Mouse (Mus musculus): ENCODE results near the gene 1700042G07Rik. TPM values are rescaled to one million over a fixed set of nuclear protein-coding genes. Genes with fewer than 3 reads are reported as not detected.

Gene 1700042G07Rik
- total RNA-seq, 1 experiment from 2014 or later: not detected

DNA sequence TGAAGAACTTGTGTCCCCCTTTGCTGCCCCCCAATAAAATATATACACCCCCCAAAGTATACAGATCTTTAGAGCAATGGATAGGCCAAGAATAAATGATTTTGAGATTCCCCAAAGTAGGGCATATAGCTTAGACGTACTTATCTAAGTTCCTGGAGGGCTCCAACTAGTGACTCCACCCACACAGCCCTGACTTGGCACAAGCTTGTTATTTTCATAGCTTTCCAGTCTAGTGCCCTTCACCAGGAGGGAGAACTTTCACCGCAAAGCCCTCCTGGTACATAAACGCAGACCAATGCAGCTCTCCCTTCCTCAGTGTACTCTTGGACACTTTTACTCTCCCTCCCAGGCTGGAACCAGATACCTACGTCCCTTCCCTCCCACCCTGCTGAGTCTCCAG lies 11.0 kb upstream of the 1700042G07Rik start:
- DNase-seq: no peak

DNA sequence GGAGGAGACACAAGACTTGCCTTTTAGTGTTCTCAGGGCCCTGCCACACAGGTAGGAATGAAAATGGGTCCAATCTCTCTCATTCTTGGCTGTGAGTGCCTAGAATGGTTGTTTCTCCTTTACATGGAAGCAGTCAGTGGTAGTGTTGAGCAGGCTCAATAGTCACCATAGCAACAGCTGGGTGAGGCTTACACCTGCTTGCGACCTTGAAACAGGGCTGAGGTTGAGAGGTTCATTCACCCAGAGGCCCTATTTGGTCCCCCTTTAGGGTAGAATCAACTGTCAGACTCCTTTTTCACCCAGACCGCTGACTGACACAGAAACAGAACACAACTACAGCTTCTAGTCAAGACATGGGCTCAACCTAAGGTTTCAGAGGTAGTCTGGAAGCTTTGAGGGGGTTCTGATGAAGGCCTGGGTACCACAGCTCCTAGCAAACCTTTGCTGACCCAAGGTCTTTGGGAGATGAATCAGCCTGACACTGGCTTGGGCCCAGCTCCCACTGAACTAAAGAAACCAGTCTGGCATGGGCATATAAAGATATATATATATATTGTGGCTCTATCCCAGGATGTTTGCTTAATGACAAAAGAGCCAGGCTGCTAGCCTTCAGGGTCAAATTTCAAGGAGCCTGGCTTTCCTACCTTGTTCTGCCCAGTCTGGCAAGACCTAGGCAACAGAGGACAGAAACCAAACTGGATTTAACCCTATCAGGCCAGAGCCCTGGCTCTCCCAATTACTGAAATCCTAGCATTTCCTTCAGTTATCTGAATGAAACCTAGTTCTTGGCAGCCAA lies 8.2 kb upstream of the 1700042G07Rik start:
- DNase-seq: no peak

DNA sequence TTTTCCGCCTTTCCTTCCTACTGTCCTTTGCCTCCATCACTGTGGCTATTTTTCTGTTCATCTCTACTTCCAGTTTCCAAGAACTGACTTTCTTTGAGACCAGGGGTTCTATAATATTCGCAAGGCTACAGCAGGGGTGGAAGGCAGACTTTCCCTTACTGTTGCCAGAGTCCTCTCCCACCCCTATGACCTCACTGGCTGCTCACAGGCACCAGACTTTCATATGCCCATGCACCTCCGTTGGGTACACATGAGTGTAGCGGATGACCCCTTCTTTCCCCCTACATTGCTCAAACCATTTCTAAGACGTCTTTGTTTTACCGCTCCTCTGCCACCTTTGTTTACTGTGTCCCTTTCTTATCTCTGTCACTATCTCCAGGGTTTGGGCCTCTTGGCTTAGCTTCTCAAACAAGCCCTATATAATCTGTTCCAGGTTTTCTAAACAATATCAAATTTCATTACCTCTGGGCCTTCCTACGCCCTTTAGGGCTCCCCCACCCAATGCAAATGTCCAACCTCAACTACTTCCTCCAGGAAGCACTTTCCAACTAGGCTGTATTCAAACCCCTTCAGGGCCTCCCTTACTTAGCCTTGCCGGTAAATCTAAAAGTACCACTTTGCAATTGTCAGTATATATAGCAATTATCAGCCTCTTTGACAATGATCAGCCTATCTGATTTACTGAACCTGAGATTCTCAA lies 7.3 kb upstream of the 1700042G07Rik start:
- no peak for DNase-seq

DNA sequence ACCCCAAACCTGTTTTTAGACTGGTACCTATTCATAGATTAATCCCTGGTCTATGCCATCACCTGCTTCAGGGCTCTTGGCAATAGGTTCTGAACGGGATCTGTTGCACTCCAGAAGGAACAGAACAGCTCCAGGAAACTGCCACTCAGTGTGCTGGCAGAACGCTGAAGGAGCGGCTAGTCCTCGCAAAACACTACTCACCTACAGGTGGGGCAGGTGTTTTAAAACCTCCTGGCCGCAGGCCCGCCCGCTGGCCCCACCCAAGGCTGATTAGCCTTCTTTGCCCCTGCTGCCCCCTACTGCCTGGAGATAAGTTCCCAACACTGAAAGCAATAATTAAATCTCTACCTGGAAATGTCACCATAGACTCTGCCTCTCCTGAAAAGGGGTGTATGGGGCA lies 5.8 kb upstream of the 1700042G07Rik start, which contains the start of gene Tspan1:
Tspan1 (minus strand) TSS at position 198 of the 400 bp plus-strand sequence.
- DNase-seq: no peak

DNA sequence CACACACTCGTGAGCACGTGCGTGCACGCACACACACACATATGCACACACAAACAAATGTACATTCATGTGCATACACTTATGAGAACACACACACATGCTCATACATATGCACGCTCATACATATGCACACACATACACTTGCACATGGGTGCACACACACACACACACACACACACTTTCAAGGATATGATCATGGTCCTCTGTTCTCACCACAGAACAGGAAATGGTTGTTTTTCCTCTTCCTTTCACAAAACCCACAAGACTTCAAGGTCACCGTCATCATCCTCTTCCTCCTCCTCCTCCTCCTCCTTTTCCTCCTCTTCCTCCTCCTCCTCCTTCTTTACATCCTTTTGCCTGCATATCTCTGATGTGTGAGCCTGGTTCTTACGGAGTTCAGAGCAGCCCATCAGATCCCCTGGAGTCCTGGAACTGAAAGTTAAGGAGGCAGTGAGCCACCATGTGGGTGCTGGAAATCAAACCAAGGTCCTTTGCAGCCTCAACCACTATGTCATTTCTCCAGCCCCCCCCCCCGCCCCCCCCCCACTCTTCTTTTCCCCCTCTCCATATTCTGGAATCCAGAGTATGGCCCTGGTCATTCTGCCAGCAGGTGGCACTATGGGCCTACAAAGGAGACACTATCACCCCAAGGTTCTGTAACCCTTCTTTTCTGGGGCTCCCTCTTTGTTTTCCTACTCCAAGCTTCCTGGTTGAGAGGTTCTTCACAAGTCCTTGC lies 4.4 kb upstream of the 1700042G07Rik start:
- DNase-seq: peak; percentile 80

DNA sequence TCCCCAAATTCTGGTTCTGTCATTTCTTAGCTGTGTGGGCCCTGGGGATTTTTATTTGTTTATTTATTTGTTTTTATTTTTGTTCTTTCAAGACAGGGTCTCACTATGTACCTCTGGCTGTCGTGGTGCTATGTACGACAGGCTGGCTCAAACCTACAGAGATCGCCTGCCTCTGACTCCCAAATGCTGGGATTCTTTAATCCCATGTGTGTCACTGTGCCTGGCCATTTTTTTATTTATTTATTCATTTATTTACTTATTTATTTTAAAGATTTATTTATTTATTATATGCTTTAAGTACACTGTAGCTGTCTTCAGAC lies 3.9 kb upstream of the 1700042G07Rik start:
- DNase-seq: no peak

DNA sequence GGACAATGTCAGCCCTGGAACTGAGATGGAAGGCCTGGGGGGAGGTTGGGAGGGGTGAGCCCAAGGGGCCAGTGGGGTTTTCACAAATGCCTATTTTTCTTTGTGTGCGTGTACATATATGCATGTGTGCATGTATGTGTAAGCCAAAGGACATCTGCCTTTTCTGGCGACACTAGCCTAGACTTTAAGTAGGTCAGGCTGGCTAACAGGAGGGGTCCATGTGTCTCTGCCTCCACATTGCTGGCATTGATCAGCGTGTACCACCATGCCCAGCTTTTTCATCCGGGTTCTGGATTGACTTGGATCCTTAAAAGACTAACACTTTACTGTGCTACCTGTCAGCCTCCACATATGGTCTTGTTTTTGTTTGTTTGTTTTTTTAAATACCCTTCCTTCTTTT lies 580 bp downstream of the 1700042G07Rik start:
- DNase-seq: no peak

DNA sequence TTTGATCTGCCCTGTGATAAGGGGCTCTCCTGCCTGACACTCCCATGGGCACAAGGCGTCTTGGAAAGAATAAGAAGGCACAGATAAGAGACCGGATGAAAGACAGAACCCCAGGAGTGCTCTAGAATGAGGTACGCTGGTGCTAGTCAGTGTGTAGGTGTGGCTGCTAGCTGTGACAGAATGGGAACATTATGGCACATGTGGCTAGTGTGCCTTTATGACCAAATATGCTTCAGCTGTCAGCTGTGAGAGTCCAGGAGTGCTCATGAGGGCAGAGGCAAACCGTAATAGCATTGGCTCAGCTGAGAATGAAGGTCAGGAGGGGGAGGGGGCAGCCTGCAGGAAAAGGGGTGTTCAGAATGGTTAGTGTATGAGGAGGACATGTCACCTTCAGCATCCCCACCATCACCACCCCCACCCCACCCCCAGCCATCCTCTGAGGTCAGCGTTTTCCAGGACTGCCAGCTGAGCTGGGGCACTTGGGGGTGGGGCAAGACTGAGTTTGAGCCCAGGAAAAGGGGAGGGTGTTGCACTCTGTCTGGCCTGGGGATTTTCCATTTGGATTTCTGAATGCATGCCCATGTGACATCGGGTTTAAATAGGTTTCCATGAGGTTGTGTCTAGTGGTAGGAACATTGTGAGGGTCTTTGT lies 1.4 kb downstream of the 1700042G07Rik start:
- DNase-seq: peak; percentile 20

DNA sequence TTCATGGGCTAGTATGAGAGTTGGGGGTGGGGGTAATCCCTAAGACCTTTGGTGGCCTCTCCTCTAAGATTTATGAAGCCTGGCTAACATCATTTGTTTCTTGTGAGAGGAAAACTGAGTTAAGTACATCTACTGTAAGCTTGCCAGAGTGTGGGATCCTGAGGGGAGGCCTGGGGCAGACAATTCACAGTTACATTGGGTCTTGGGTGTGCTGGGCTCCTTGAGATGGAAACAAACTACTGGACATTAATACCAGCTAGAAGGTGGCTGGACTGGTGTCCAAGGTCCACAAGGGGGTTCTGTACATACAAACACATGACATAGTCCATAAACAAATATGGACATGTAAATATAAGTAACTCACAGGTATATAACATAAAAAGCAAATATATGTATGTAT lies 2.0 kb downstream of the 1700042G07Rik start:
- DNase-seq: no peak

DNA sequence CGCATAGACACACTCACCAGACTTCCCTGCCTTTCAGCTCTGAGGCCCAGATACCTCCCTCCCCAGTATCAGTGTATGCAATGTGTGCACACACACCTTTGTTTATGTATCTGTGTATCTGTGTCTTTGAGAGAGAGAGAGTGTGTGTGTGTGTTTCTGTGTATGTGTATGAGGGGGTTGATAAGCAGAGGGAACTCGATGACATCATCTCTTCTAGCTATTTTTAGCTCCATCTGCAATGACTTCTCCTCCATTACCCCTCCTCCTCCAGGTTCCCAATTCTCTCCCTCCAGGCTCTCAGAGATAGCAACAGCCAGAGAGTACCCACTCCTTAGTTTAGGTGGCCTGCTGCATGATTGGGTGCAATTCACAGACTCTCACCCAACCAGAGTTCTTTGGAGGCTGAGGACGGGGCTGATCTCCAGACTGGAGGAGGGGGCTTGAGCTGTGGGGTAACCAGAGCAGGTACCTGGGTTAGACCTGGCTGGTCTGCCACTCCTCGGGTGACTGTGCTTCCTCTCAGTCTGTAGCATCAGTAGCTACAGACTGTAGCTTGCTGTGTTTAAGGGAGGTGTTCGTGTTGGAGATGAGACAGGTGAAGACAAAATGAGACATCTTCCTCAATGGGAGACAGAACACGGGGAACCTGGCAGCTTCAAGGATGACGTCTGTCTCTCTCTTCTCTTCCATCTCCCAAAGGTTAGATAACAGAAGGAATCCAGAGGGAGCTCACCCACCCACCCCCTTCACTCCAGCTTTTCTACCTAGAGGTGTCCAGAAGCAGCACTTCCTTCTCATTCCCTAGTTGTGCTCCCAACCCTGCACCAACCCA lies 2.8 kb downstream of the 1700042G07Rik start:
- DNase-seq: no peak

DNA sequence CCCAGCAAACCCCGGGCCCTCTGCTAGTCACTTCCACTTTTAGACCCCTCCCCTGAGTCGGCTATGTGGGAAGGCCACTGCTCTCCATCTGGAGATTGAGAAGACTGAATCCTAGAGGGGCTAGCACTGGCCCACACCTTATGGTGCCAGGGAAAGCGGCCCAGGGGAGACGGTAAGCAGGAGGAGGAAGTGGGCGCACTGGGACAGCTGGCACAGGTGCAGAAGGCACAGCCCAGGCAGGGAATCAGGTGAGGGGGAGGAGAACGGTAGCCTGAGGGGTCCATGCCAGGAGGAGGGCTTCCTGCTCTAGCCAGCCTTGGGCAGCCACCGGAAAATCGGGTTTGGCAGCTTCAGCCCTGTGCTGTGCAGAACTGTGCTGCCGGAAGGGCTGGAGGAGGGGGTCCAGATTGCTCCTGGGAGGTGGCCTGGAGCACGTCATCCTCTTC lies 3.4 kb downstream of the 1700042G07Rik start:
- DNase-seq: peak; percentile 66

DNA sequence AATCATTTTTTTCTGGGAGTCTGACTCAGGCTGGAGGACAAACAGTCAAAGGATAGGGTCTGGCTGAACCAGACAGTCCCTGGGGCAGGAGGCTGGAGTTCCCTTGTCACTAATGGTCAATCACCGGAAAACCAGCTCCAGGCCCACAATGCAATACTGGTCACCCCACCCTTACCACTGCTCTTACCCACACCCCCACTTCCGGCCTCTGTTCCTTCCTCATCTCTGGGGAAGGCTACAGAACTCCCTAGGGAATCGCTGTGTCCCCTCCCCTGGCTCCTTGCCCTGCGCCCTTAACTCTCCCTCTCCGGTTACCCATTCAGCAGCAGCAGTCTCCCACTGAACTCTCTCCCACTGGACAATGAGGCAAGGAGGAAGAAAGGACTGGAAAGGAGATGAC lies 4.0 kb downstream of the 1700042G07Rik start:
- peak; percentile 64 for DNase-seq

DNA sequence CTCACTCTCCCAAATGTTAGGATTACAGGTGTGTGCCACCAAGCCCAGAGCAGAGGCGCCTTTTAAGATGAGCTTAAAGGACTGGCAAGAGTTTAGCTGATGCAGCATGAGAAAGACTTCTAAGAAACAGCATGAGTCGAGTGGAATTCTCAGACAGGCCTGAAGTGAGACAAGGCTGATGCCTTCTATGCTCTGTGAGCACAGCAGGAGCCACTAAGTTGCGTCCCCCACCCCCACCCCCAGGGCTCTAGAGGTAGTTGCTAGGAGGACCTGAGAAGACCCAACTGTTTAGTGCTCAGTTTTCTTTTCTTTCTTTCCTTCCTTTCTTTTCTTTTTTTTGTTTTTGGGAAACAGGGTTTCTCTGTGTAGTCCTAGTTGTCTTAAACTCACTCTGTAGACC lies 8.9 kb downstream of the 1700042G07Rik start:
- DNase-seq: no peak

DNA sequence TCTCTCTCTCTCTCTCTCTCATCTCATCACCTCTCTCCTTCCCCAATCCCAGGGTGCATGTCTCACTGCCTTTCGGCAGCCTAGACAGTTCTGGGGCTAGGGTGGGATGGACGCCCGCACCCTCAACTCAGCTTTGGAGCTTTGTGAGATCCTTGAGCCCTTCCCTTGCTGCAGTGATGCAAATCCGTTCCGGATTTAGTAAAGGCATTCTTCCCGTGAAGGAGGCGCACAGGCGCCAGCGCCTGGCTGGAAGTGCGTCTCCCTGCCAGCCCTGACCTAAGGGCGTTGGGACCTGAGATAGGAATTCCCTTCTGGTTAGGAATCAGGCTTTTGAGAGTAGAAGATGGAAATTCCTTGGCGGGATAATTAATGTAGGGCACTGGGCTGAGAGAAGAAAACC lies 9.6 kb downstream of the 1700042G07Rik start:
- peak; percentile 27 for DNase-seq

DNA sequence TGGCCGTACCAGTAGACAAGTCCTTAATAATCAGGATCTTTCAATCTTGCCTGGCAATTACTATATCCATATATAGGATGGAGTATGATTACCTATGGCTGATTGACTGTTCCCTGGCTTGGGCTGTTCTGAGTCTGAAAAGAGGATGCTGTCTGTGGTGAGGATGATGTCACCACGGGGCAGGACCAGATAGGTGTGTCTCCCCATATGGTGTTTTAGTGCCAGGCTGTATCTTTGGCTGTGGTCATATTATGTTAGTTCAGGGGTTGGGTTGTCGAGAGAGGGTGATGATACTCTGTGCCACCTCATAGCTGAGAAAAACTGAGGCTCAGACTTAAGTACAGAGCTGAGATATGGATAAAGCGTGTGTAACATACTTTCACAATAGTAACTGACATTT lies 11.9 kb downstream of the 1700042G07Rik start:
- DNase-seq: no peak

DNA sequence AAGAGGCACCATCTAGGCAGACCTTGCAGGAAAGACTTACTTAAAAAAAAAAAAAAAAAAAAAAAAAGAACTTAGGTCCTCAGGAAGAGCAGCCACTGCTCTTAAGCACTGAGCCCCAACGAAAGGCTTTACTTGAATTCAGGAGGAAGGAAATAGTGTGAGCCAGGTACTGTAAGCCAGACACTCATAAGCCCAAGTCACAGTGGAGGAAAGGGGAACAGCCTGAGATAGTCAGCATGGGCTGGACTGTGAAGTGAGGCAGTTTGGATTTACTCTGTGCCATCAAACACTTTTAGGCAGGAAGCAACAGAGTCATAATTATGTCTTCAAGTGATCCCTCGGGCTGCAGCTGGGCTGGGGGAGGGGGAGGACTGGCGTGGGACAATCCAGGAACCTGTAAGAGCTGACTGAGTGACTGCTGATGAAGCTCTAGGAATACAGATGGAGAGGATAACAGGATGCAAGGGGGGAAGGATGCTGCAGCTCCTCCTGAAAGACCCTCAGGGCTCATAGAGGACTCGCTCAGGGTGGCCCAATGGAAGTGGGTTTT lies 19.2 kb downstream of the 1700042G07Rik start:
- no peak for DNase-seq

DNA sequence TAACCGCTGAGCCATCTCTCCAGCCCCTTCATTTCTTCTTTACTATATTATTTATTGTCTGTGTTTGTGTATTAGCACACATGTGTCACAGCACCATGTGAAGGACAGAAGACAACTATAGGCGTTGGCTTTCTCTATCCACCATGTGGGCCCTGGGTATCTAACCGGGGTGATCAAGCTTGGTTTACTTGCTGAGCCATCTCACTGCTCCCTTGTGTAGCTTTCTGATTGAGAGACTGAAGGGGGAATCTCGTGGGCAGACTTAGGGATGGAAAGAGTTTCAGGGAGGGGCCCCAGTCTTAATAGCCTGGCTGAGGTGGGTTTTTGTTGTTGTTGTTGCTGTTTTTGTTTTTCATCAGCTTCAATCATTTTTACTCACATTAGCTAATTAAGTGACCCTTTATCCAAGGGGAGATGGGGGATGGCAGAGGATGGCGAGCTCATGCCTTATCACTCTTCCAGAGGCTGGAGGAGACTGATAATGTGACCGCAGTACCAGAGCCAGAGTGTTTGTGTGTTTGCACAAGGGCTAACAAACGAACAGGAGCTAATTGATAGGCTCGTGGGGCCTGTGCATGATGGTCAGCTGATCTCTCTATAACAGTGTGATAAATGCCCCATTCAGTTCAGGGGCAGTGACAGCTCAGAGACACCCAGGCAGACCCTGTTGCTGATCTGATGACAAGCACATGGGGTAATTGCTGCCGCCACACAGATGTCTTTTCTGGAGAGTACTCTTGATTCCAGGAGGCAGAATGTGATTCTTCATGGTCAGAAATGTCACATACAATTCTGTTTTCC lies 20.6 kb downstream of the 1700042G07Rik start:
- DNase-seq: no peak

DNA sequence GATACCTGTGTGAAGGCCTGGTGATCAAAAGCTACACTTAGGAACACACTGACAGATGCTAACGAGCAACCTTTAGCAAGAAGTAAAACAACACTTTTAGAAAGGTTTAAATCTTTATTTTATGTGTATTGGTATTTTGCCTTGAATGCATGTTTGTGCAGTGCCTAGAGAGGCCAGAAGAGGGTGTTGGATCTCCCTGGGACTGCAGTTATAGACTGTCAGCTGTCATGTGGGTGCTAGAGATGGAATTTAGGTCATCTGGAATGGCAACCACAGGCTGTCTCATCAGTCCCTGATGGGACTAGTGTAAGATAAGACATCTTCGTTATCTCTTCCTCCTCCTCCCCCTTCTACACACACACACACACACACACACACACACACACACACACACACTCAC lies 25.2 kb downstream of the 1700042G07Rik start:
- DNase-seq: no peak

DNA sequence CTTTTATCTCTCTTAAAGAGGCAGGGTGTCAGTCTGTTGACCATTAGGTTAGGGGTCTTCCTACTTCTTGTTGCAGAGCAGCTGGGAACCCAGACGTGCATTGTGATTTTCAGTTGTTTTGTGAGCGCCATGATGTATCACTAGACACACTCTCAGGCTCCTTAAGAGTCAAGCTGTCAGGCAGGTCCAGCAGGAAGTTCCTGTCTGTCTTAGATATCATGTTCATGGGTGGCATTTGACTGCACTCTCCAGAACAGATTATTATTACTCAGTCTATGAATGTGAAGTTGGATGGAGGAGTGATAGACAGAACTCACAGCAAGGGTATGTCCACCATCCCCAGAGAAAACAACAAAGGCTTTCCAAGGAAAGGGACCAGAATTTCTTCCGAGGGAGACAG lies 31.2 kb downstream of the 1700042G07Rik start:
- no peak for DNase-seq

DNA sequence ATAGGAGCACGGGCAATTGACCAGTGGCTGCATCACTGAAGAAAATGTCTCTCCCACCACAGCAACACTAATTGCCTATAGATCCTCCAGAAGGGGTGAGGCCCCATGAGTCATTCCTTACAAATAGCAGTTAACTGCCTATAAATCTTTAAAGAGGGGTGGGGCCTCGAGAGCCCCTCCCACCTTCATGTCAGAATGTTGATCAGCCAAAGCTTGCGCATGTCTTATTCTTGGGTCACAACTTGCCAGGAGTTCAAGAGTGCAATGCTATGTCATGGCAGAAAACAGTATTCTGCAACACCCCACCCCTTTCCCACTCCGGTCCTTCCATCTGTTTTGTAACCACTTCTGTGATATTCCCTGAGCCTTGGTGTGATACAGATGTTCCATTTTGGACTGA lies 33.4 kb downstream of the 1700042G07Rik start:
- no peak for DNase-seq
